Mouse (Mus musculus): Measurements from ENCODE around the gene Dcps.

DNA sequence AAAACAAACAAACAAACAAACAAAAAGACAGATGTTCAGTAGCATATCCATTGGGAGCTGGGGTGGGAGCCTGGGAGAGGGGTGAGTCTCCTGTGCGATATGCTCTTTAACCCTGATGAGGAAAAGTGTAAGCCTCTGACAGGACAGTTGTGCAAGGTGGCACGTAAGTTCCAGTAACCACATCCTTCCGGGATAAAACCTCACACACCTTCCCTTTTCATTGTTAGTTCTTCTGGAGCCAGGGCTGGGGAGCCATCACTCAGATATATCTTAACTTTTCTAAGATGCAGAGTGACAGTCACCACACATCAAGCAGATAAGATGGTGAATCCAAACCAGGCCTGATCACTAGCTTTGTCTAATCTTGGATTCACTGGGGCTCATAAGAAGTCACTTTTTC, 18.2 kb upstream of the Dcps start:
- TF ChIP-seq POLR2A (IDR thresholded peaks at IDR 0.05; ENCODE audit: insufficient read depth, low read depth, low read length): no peak
- no peak for TF ChIP-seq CTCF (IDR thresholded peaks at IDR 0.05; ENCODE audit: insufficient read depth, low read depth, low read length)

Measured in olfactory bulb, adult 2 months (tissue).